Mouse (Mus musculus) lung, adult 2 months (tissue): ENCODE data around the gene Hist2h2be.

Experiments used
- CTCF ChIP-seq: fragments of 200-500 bp; IDR thresholded peaks from 2 replicates; pipeline ENCODE4 v1.5.1; 2011; ENCODE audit warnings: mild to moderate bottlenecking, low read length, control low read depth; ENCODE audit not compliant: insufficient read depth
- POLR2A ChIP-seq: fragments of 200-500 bp; IDR thresholded peaks from 2 replicates; pipeline ENCODE4 v1.6.1; 2011; ENCODE audit warnings: low read depth, mild to moderate bottlenecking, control low read depth, low read length, borderline replicate concordance; ENCODE audit errors: extremely low read depth

DNA sequence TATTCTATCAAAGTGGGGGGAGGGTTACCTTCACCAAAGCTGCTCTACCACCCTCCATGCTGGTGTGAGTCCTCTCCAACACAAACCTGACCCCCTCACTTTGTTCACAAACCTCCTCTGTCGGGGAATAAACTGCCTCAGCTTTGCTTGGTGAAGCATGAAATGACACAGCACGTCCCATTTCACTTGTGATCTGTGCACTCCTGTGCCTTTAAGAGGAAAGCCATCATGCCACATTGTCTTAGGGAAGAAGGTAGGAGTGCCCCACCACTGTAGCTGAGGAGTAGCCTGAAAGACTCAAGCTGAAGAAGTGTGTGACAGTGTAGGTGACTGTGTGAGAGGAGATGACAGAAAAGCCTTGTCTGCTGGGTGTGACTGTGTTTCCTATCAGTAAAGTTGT, 4.5 kb downstream of the Hist2h2be start:
- TF ChIP-seq POLR2A, result no peak
- TF ChIP-seq CTCF, result no peak
